Mouse (Mus musculus) frontal cortex, postnatal 25 days (tissue): ENCODE measurements around the gene Adk.
"Not testable (repeated sequence)": the region's sequence is repeated elsewhere in the genome, so short reads cannot be mapped to it uniquely, and the experiment has no call there.

Source experiments
- DNase-seq, 2 experiments: peaks; one replicate each; pipeline ENCODE4 v3.0.0; 2022; ENCODE audit warnings: low spot score in 2 of 2

The Adk gene

DNA sequence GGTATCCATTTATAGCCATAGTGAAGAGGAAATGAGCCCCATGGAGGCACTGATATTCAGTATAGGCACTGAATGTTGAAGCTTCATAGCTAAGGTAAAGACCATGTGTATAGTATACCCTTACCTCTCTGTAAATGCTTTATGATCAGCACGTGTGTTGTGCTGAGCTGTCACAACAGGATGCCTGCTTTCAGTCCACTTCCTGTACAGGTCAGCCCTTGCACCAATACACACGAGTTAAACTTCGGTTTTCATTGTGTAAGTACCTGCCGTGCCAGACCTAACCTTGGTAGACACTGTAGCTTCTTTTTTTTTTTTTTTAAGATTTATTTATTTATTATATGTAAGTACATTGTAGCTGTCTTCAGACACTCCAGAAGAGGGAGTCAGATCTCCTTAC is 381.0 kb downstream of the Adk start:
- DNase-seq: no peak

GRCm38 (mm10) chr14:21433995-21434394 is 381.6 kb downstream of the Adk start:
- DNase-seq: no peak

DNA sequence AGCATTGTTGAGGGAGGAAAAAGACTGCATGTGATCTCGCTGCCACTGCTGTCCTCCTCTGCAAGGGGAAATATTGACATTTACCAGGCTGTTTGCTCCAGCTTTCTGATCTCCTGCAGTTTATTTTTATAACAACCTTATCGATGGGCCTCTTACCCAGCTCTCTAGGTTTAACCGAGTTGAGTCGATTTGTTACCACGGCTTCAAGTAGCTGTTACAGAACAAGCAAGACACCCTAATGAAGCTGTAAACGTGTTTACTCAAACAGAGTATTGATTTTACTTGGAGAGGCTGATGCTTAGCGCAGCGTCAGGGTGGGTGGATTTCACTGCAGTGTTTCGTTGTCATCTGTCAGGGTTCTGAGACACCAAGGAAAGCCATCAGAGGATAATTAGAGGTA is 382.3 kb downstream of the Adk start:
- no peak for DNase-seq

GRCm38 (mm10) chr14:21439785-21440184 is 387.4 kb downstream of the Adk start:
- DNase-seq: no peak

GRCm38 (mm10) chr14:21440526-21440925 is 388.2 kb downstream of the Adk start:
- DNase-seq: no peak

DNA sequence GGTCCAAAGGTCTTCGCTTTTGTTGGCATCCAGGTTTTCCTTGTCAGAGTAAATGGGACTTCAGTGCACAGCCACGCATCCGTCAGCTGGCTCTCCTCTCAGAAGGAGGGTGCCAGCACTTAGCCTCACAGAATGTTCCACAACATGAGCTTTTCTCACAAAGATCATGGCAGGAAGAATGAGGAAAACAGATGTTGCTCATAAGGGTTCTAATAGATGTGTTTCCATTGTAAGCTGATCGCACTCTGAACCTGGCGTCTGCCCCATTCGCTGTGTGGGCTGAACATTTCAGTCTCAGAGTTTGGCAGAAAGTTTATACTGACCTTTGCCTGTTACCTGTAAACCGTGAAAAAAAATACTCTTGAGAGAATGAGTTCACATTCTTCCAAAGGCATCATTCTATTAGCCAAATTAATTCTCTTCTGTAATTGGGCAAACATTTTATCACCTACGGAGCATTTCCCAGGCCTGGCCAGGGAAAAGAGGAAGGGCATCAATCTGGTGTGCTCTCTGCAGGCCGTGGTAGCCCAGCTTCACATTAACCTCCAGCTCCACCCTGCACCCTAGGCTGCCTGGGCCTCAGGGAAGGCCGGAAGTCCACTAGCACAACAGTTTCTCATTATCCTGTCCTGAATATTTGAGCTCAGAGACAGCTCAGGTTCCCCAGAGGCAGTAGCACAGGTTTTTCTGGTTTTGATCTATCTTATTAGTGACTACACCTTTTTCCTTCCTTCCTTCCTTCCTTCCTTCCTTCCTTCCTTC is 389.6 kb downstream of the Adk start:
- DNase-seq: no peak

DNA sequence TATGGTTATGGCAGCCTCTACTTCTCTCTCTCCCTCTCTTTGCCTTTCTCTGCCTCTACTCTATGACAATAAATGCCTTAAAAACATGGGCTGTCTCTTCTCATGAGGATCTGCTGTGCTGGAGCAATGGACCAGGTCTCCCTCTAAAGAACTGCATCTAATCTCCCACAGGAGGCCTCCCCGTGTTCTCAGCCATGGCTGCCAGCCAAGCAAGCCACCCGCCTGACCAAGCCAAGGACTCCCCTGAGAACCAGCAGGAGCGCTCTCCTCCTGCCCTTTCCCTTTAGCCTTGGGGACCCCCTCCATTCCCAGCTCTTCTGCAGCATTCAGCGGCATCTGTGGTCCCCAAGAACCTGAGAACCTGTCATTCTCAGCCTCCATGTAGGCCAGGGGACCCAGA is 400.2 kb downstream of the Adk start:
- DNase-seq: no peak

DNA sequence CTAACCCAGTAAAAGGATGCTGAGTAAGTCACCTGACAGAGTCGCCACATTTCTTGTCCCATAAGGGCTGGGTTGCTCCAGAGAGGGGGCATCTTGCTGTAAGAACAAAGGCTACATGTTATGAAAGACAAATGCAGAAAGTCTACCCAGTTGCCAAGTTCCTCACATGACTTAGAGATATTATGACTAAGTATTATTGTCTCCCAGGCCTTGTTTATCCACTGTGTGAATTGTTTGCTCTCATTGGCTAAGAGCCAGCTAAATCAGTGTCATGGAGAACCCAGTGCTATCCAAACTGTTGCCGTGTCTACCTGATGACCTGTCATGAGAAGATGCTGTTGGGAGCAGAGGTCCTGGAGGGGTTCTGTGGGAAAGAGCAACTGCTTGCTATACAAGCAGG is 401.5 kb downstream of the Adk start:
- no peak for DNase-seq

- DNase-seq: no peak
Observed at GRCm38 (mm10) chr14:21455654-21456350, 403.4 kb downstream of the Adk start.

- DNase-seq: no peak
Observed at GRCm38 (mm10) chr14:21456526-21456925, 404.2 kb downstream of the Adk start.

- no peak for DNase-seq
Observed at GRCm38 (mm10) chr14:21457876-21458275, 405.5 kb downstream of the Adk start.

DNA sequence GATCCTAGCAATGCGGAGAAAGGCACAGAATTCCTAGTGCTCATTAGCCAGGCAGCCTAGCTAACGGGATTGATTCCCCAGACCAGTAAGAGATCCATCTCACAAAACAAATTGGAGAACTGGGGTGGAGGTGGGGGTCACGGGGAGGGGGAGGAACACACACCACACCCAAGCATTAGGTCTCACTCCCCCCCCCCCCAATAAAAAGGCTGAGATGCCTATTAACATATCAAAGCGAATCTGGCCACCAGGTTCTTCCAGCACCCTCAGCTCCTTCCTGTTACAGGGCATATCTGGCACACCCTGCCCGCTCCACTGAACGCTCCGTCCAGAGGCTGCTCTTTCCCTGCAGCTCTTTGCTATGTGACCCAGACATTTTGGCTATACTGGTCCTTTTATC is 406.3 kb downstream of the Adk start:
- no peak for DNase-seq

- no peak for DNase-seq
Observed at GRCm38 (mm10) chr14:21459163-21459562, 406.8 kb downstream of the Adk start.

GRCm38 (mm10) chr14:21462398-21462797 is 410.0 kb downstream of the Adk start:
- DNase-seq: no peak

DNA sequence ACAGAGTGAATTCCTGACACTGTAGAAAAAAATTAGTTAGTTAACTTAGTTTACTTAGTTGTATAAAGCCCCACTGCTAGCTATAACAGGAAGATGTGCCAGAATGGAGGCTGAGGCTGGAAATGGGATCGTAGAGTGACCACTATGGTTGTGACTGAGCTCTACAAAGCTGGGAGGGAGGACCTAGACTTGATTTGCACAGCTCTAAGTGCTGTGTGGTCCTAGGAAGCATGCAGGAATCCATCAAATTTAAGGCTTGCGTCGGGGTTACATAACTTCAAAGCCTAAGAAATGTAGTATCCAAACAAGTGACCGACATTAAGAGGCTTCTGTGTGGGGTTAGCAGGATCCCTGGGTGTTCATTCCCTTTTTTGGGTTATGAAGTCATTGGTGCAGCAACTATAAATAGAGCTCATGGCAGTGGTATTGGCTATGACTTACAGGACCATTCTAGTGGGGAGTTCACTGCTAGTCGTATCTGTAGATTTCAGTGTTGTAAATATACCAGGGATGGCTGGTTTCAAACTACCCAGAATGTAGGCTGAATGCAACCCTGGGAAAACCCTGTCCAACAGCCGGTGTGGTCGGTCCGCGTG is 410.8 kb downstream of the Adk start:
- no peak for DNase-seq

GRCm38 (mm10) chr14:21470386-21470785 is 418.0 kb downstream of the Adk start:
- DNase-seq: no peak

- no peak for DNase-seq
Observed at GRCm38 (mm10) chr14:21471975-21472374, 419.6 kb downstream of the Adk start.

DNA sequence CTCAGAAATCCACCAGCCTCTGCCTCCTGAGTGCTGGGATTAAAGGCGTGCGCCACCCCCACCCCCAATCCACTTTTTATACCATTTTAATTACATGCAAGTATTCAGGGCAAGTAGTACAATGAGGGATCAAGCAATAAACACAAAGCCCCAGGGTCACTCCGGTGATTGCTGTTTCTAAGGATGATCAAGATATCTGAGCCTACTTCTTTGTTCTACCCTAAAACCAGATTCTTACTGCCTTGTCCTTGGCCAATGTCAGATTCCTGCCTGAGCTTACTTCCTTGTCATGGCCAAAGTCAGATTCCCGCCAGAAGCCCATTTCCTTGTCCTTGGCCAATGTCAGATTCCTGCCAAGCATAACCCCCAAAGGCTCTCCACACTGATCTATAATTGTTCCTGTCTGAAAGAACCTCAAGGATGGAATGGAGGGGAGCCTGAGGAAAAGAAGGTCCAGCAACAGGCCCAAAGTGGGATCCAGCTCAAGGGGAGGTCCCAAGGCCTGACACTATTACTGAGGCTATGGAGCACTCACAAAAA is 422.3 kb downstream of the Adk start:
- DNase-seq: not testable (repeated sequence)

GRCm38 (mm10) chr14:21477181-21477580 is 424.8 kb downstream of the Adk start:
- no peak for DNase-seq

- DNase-seq: no peak
Observed at GRCm38 (mm10) chr14:21479566-21479965, 427.2 kb downstream of the Adk start.

DNA sequence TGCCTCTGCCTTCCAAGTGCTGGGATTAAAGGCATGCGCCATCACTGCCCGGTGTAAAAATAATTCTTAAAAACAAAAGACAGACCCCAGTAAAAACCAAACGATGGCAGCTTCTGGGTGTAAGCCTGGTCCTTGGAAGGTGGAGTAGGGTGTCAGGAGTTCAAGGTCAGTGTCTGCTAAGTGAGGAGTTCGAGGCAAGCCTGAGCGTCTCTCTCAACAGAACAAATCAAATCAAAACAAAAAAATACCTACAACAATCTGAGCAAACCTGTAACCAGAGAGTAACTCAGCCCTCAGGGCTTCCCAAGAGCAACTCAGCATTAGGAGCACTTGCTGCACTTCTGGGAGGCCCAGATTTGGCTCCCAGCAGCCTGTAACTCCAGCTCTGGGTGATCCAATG is 427.8 kb downstream of the Adk start:
- DNase-seq: no peak

GRCm38 (mm10) chr14:21481231-21481630 is 428.9 kb downstream of the Adk start, which contains the start of gene Kat6b:
Gene Kat6b, plus strand, starts transcription at chr14:21481434.
- DNase-seq: no peak

DNA sequence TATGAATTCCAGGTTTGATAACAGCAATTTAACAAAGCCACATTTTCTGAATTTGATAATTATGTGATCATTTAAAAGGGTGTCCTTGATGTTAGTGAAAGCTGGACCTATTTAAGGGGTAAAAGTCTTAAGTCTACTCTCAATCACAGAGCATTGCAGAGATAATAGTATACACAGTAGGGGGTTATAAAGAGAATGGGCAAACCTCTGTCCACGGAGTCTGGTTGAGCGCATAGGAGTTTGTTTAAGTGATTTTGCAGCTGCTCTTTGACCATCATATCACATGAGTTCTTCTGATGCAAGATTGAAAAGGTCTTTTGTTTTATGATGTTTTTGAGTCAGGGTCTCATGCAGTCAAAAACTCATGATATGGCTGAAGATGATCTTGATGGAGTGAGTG is 431.8 kb downstream of the Adk start:
- no peak for DNase-seq
